Mouse (Mus musculus) liver, adult (tissue): Measurements from ENCODE around the gene Fhit.

Source experiments
- GATA4 ChIP-seq: IDR thresholded peaks from 2 replicates; pipeline ENCODE4 v1.6.1; 2014; ENCODE audit warnings: mild to moderate bottlenecking, low read length; ENCODE audit not compliant: insufficient replicate concordance

Gene Fhit

GRCm38 (mm10) chr14:9697101-9697500, 1464.7 kb downstream of the Fhit start:
- TF ChIP-seq GATA4 = no peak

DNA sequence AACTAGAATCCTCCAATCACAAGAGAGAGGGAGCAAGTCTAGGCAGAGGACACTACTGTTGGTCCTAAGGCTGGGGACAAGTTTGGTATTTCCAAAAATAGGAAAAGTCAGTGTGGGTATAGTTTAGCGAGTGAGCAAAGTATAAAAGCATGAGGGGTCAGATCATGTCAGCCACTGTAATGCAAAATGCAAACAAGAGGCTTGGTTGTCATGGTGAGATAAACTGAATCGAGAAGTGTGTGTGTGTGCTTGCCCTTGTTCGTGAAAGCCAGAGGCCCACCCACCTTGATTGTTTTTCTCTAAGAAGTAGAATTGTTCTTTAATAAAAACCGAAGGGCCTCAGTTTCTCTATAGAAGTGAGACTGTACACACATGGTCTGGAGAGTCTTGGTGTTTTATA, 1465.8 kb downstream of the Fhit start:
- no peak for TF ChIP-seq GATA4

GRCm38 (mm10) chr14:9695217-9695690, 1466.6 kb downstream of the Fhit start:
- no peak for TF ChIP-seq GATA4

DNA sequence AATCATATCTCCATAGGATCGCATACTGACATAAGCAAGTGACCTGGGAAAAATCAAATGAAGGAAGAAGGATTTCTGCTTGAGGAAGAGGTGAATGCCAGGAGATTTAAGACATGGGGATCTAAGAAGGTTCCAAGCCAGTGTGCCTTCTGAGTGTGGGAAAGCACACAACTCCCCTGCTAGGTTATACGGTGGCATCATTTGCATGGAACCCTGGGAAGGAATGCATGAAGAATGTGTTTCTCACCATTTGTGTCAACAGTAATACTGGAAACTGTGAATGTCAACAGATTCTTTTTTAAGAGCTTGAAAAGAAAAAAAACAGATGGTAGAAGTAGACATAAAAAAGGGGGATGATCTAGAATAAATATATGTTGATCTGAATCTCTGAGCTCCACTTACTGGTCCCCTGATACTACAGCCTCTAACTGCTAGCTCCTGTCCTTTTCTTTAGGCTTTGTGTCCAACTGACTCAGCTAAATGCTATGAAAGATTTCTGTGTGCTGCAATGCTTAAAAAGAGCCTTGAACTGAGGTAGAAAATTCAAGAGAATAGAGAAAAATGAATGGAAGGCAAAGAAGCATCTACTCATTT, 1473.1 kb downstream of the Fhit start:
- no peak for TF ChIP-seq GATA4

- no peak for TF ChIP-seq GATA4
Measured at GRCm38 (mm10) chr14:9684362-9684761, 1477.5 kb downstream of the Fhit start.

DNA sequence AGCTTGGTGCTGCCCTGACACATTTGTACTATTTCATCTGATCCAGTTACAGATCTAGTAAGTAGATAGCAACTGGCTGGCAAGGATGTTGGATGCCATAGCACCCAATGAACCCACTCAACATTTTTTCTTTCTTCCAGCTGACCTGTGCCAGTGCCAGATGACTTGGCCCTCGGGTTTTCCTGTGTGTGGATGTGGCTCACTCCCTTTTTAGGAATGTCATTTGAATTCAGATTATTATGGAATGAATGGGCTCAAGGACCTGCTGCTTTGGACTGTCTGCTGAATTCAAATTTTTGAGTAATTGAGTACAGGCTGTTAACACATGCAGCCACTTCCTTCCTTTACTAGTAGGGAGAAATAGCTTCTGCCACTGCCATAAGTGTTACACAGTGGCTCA, 1489.1 kb downstream of the Fhit start:
- TF ChIP-seq GATA4 = no peak

GRCm38 (mm10) chr14:9671776-9672175, 1490.1 kb downstream of the Fhit start:
- no peak for TF ChIP-seq GATA4

DNA sequence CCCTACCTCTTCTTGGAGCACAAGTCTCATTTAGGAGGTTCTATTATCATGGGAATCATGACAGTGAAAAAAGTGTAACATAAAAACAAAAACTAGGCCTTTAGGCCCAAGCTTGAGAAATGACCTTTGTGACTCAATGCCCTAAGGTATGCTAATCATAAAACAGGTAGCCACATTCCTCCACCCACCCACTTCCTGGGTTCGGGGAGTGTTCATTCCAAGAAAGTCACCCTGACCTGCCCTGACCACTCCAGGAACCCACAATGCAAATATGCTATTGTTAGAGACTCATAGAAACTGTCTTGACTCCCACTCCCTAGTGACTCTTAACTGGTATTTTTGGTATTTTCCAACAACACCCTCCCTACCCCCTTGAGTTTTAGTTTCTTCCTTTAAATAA, 1492.1 kb downstream of the Fhit start:
- no peak for TF ChIP-seq GATA4

- TF ChIP-seq GATA4 = no peak
Measured at GRCm38 (mm10) chr14:9658445-9658844, 1503.4 kb downstream of the Fhit start.

- TF ChIP-seq GATA4 = no peak
Measured at GRCm38 (mm10) chr14:9651417-9651816, 1510.4 kb downstream of the Fhit start.

DNA sequence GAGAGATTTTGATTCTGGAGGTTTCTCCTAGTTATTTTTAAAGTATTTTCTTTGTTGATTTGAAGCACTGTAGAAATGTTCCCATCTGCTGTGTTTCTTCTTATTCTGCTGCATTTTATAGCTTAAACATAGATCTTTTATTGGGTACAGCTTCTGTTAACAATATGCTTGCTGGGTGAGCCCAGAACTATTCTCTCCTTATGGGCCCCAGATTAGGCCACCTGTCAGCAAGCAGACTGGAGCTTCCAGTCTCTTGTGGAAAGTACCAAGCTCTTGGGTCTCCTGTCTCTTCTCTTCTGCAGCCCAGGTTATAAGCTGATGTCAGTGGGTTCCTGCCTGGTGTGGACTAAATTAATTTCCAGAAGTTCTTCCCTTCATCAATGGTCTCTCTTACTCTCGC, 1513.4 kb downstream of the Fhit start:
- TF ChIP-seq GATA4 = no peak

GRCm38 (mm10) chr14:9646233-9646632, 1515.6 kb downstream of the Fhit start:
- no peak for TF ChIP-seq GATA4

- no peak for TF ChIP-seq GATA4
Measured at GRCm38 (mm10) chr14:9644216-9645166, 1517.3 kb downstream of the Fhit start.

GRCm38 (mm10) chr14:9643700-9644099, 1518.1 kb downstream of the Fhit start:
- no peak for TF ChIP-seq GATA4

DNA sequence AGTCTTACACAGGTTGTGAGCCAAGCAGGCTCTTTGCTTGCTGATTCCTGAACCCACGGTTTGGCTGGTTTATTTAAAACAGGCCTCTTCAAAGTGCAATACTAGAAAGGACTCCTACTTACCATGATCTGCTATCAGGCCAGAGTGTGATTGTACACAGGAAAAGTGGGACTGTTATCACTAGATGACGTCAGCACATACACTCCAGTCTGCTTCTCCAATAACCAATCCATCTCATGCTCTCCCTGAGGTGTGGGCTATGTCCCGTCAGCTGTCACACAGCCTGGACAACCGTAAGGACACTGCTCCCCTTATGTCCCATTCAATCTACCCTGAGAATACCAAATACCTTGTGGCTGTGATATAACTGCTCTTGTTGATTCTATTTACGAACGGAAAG, 1519.2 kb downstream of the Fhit start:
- TF ChIP-seq GATA4 = no peak

DNA sequence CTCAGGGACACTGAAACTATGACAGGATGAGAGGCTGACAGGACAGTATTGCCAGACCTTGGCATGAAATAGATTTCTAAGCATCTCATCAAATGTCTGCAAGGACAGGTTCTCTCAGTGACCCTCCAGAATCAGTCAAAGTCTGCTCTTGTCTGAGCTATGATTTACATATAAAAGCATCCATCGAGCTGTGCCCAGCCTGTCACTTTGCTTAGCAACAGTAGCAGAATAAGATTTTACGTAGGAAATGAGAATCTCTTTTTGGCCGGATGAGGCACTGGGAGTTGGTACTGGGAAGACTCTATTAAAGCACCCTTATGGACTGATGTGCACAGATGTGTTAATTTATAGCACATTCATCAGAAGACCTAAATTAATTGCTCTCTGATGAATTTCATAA, 1519.8 kb downstream of the Fhit start:
- no peak for TF ChIP-seq GATA4
